Mouse (Mus musculus) fibroblast of lung, adult 2 months (primary cell): ENCODE measurements around the gene Gon7.

Experiments
- DNase-seq: peaks from one replicate; pipeline ENCODE4 v3.0.0-alpha.2; 2011; ENCODE audit warnings: low read depth

The Gon7 gene

DNA sequence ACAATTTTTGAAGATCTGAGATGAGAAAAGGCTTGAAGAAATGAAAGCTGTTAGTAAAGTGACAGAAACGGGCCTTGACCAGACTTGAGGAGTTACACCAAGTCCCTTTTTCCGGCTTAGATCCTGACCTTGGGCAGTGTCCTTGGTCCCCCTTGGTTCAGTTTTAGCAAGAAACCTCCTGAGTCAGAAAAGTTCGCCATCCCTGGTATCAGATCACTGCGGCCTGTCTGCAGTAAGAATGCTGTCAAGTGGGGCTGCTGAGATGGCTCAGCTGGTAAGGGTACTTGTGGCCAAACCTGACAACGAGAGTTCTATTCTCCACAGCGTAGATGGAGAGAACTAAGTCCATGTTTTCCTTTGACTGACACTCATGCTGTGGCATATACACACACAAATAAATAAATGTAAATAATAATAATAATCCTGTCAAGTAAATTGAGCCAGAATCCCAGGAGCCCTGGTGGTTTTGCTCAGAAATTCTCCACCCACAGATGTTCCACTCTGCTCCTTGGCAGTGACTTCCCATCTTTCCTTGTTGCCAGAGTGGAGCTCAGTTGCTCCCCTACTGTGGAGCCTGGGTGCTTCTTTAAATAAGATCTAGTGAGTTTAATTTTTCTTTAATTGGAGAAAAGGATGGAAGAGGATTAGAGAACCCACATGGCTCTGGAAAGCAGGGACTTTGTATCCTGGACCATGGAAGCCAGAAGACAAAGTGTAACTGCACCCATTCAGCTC is 51.5 kb downstream of the Gon7 start:
- no peak for DNase-seq

DNA sequence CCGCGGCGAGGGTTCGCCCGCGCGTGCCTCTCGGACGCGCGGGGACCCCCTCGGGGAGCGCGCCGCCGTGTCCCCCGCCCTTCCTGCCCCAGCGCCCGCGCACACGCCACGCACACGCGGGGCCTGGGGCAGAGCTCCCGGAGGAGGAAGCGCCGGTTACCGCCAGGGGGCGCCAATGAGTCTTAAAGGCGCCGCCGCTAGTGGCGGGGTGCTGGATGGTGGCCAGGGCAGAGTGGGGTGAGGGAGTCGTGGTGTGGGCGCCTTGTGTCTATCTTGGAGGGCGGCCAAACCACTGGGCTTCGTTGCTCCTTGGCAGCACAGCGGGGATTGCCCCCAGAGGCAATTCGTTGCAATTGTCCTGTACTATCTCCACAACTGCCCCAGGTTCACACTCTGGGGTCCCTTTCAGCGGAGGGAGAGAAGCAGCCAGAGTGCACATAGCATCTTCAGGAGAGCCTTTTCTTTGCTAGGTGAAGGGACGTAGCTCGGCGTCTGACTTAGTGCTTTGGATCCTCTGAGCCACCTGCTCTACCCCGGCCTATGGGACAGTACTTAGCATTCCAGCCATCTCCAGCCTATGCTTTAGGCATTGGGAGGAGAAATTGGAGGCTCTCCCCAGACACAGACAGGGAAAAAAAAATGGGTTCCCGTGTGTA is 52.3 kb downstream of the Gon7 start:
- no peak for DNase-seq

DNA sequence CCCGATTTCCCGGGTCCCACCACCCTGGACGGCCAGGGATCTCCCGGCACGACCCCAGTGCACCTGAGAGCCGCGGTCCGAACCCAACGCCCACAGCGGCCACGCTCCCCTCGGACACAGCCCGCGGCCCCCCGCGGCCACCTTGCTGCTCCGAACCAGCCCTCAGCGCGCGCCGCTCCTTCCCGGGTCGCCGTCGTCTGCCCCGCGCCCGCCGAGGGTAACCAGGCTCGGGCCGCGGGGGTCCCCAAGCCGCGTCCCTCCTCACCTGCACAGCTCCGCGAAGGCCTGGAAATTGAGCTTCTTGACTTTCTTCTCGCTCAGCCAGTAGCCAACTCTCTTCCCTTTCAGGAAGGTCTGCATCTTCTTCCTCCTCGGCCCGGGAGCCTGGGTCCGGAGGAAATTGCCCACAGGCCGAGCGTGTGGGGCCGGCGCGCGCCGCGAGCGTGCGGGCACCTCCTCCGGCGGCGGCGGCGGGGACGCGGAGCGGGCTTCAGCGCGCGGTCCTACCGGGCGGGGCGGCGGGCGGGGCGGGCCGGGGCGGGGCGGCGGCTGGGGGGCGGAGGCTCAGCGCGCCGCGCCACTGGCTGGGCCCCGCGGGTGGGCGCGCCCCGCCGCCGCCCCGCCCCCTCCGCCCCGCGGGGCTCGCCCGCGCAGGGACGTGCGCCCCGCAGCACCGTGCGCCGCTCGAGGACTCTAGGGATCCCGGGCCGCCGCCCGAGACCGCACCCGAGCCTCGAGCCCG is 53.0 kb downstream of the Gon7 start, which contains the start of gene Itpk1:
Itpk1 (minus strand) TSS at position 474 of the 742 bp plus-strand sequence.
- DNase-seq: no peak

DNA sequence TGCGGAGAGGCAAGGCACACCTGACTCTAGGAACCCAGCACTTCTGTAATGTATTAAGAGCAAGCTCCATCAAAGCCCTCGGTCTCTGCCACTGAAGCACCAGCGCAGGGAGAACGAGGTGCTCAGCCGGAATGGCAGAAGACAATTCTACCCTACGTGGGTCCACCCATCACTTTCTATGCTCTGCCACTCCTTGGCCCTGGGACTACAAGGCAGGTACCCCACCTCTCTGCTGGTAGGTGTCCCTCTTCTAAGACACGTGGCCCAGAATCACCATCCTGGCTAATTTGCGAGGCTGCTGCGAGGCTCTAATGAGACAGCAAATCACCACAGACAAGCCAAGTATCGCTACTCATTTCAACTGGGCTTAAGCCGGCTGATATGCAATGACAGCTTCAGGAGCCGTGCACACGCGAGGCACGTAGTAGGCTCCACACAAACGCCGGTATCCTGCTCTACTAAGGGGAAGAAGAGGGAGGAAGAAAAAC is 53.6 kb downstream of the Gon7 start:
- DNase-seq: no peak

DNA sequence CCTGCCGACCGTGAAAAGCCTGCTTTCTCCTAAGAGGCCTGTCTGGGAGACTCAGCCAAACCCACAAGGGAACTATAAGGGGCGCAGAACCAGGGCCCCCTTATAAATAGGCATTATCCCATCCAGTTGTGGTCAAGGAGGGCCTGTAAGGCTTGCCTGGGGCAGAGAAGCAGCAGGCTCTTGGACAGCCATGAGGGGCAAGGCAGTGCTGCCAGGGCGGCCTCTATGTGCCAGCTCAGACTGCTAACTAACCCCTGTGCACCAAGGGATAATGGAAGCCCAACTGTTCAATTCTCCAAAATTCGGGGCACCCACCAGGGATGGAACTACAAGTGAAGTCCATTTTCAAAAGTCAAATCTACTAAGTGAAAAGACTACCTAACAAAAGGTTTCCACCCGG is 54.2 kb downstream of the Gon7 start:
- no peak for DNase-seq
